Mouse (Mus musculus) gastrocnemius, postnatal 25 days (tissue): ENCODE results near the gene Tomm22. TPM values are rescaled to one million over a fixed set of nuclear protein-coding genes. Genes with fewer than 3 reads are reported as not detected.

Experiments used
- DNase-seq: peaks from one replicate; pipeline ENCODE4 v3.0.0; 2022
- total RNA-seq, 2 experiments: library from RNA; stranded (reverse); gene quantifications; 1 replicate in 1 of 2; 2 replicates in 1 of 2; pipeline ENCODE4 v1.2.3; 2021

Gene Tomm22
- total RNA-seq, 2 experiments from 2014 or later = 67.1 to 72.6 TPM

DNA sequence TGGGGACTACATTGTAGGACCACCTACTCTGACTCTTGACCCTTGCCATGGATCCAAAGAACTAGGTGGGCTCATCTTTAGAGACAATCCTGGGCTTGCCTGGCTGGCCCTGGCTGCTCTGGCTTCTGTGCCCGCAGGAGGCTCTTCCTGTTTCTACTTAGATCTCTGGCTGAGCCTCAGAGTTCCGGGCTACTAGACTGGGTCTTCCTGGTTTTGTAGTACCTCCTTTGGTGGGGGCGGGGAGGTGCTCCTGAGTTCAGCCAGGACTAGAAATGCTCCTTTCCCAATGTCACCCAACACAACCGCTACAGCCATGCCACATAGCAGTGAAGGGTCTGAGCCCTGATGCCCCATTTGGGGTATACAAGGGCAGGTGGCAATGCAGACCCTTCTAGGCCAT, 50.1 kb downstream of the Tomm22 start:
- no peak for DNase-seq

Other genes with a start within 250 kb of the Tomm22 start
- gene Csnk1e, start 215.3 kb upstream of the Tomm22 start, total RNA-seq = 10 to 100 TPM; 43.1 to 43.9 TPM
- not detected for gene Kcnj4, start 165.6 kb upstream of the Tomm22 start, total RNA-seq
- 1 to 10 TPM; 7.3 to 7.7 TPM for gene Kdelr3, start 154.4 kb upstream of the Tomm22 start, total RNA-seq
- gene Ddx17, start 124.1 kb upstream of the Tomm22 start, total RNA-seq = 10 to 100 TPM; 65.3 to 72.8 TPM
- not detected for gene Dmc1, start 65.8 kb upstream of the Tomm22 start, total RNA-seq
- gene Fam227a, start 11.9 kb upstream of the Tomm22 start, total RNA-seq = under 1 TPM; 0.41 to 0.48 TPM
- 10 to 100 TPM; 14.3 to 15.8 TPM for gene Cby1, start 11.7 kb upstream of the Tomm22 start, total RNA-seq
- 10 to 100 TPM; 12.1 to 16.0 TPM for gene Josd1, start 17.1 kb downstream of the Tomm22 start, total RNA-seq
- 10 to 100 TPM; 20.4 to 21.7 TPM for gene Gtpbp1, start 20.0 kb downstream of the Tomm22 start, total RNA-seq
- 10 to 100 TPM; 70.7 to 76.5 TPM for gene Sun2, start 71.7 kb downstream of the Tomm22 start, total RNA-seq
- 1 to 10 TPM; 5.9 to 6.1 TPM for gene Dnal4, start 107.0 kb downstream of the Tomm22 start, total RNA-seq
- 1 to 10 TPM in 1 of 2 experiments, under 1 TPM in 1; 0.72 to 1.0 TPM for gene Nptxr, start 133.9 kb downstream of the Tomm22 start, total RNA-seq
- gene Npcd, start 163.4 kb downstream of the Tomm22 start, total RNA-seq = under 1 TPM in 1 of 2 experiments, not detected in 1; 0.61 TPM
- gene Cbx6, start 163.8 kb downstream of the Tomm22 start, total RNA-seq = 10 to 100 TPM; 12.5 to 14.6 TPM
- gene Apobec3, start 220.8 kb downstream of the Tomm22 start, total RNA-seq = 1 to 10 TPM; 2.3 to 4.0 TPM